Mouse (Mus musculus) embryo, embryonic 11 days (tissue): ENCODE measurements around the gene Cmas.

Source experiments
- DNase-seq: peaks from one replicate; pipeline ENCODE4 v3.0.0-alpha.2; 2015

The Cmas gene

GRCm38 (mm10) chr6:142752331-142753246 is 3.9 kb upstream of the Cmas start:
- no peak for DNase-seq

- DNase-seq: no peak
Measured at GRCm38 (mm10) chr6:142757334-142757965, 964 bp downstream of the Cmas start.

GRCm38 (mm10) chr6:142757976-142758375 is 1.5 kb downstream of the Cmas start:
- no peak for DNase-seq

GRCm38 (mm10) chr6:142758562-142758961 is 2.1 kb downstream of the Cmas start:
- no peak for DNase-seq

- no peak for DNase-seq
Measured at GRCm38 (mm10) chr6:142759633-142760032, 3.1 kb downstream of the Cmas start.

- DNase-seq: no peak
Measured at GRCm38 (mm10) chr6:142764933-142765332, 8.4 kb downstream of the Cmas start.

- DNase-seq: no peak
Measured at GRCm38 (mm10) chr6:142767305-142767704, 10.8 kb downstream of the Cmas start.

GRCm38 (mm10) chr6:142769896-142770295 is 13.4 kb downstream of the Cmas start:
- no peak for DNase-seq

- no peak for DNase-seq
Measured at GRCm38 (mm10) chr6:142771643-142772042, 15.2 kb downstream of the Cmas start.

- DNase-seq: no peak
Measured at GRCm38 (mm10) chr6:142773566-142773965, 17.1 kb downstream of the Cmas start.

GRCm38 (mm10) chr6:142776935-142777334 is 20.4 kb downstream of the Cmas start:
- no peak for DNase-seq

- peak; percentile 73 for DNase-seq
Measured at GRCm38 (mm10) chr6:142779045-142779811, 22.7 kb downstream of the Cmas start.

GRCm38 (mm10) chr6:142779812-142780573 is 23.5 kb downstream of the Cmas start:
- no peak for DNase-seq

- no peak for DNase-seq
Measured at GRCm38 (mm10) chr6:142780574-142781033, 24.1 kb downstream of the Cmas start.

- DNase-seq: no peak
Measured at GRCm38 (mm10) chr6:142781286-142781685, 24.8 kb downstream of the Cmas start.

- DNase-seq: peak; percentile 69
Measured at GRCm38 (mm10) chr6:142785343-142785742, 28.9 kb downstream of the Cmas start.

GRCm38 (mm10) chr6:142786106-142786505 is 29.6 kb downstream of the Cmas start:
- no peak for DNase-seq

- DNase-seq: peak; percentile 44
Measured at GRCm38 (mm10) chr6:142788042-142788987, 31.8 kb downstream of the Cmas start.

GRCm38 (mm10) chr6:142789736-142790135 is 33.2 kb downstream of the Cmas start:
- DNase-seq: no peak

GRCm38 (mm10) chr6:142792241-142792968 is 35.9 kb downstream of the Cmas start:
- no peak for DNase-seq

GRCm38 (mm10) chr6:142793468-142793867 is 37.0 kb downstream of the Cmas start:
- peak; percentile 54 for DNase-seq
